Mouse (Mus musculus): Measurements from ENCODE around the gene Leng8. TPM values are rescaled to one million over a fixed set of nuclear protein-coding genes. Genes with fewer than 3 reads are reported as not detected.

Gene Leng8
- polyA plus RNA-seq (2014; fragmentation: Nextera tagmentation; extraction: Ambion mirVana), result 45.3 and 54.4 TPM in 2 replicates

GRCm38 (mm10) chr7:4136771-4137531, at the start of gene Leng8:
Leng8 (plus strand) TSS chr7:4137039.
- peak within 1 kb of the TSS; percentile 85 for H3K9ac ChIP-seq (ENCODE audit: low read depth, low read length)
- peaks cover 3% of the 10 kb centered on the region; the same call in 1 of the 2 replicates for H3K4me1 ChIP-seq (replicated peaks; ENCODE audit: control insufficient read depth, insufficient read depth, low read length)
- peak; percentile 98 for DNase-seq (ENCODE audit: low spot score)
- peak; percentile 99 for ATAC-seq (ENCODE audit: low FRiP score)
- peak within 1 kb of the TSS; percentile 78 for H3K4me2 ChIP-seq (replicated peaks; ENCODE audit: low read depth, low read length)
- no peaks in the 10 kb centered on the region for H3K9me3 ChIP-seq (ENCODE audit: control insufficient read depth, low read length)
- under 1% methylated on average over 69 of the region's 78 CpGs for WGBS
- peaks cover 17% of the 10 kb centered on the region for H3K36me3 ChIP-seq (ENCODE audit: control insufficient read depth, insufficient read depth, low read length)
- H3K27ac ChIP-seq (ENCODE audit: low read depth, low read length), result peak within 1 kb of the TSS; percentile 93
- no peaks in the 10 kb centered on the region for H3K27me3 ChIP-seq (ENCODE audit: control insufficient read depth, insufficient read depth, low read length)
- H3K4me3 ChIP-seq (ENCODE audit: low read depth, low read length), result peak within 1 kb of the TSS; percentile 50

GRCm38 (mm10) chr7:4087238-4087895, 49.5 kb upstream of the Leng8 start:
- H3K27me3 ChIP-seq (ENCODE audit: control insufficient read depth, insufficient read depth, low read length), result no peaks in the 10 kb centered on the region
- no peak overlapping the region for H3K27ac ChIP-seq (ENCODE audit: low read depth, low read length)
- WGBS, result 77% methylated on average over 4 of the region's 4 CpGs
- ATAC-seq (ENCODE audit: low FRiP score) (no peak), DNase-seq (ENCODE audit: low spot score) (no peak)
- no peak overlapping the region for H3K4me2 ChIP-seq (replicated peaks; ENCODE audit: low read depth, low read length)
- no peak overlapping the region for H3K4me3 ChIP-seq (ENCODE audit: low read depth, low read length)
- H3K4me1 ChIP-seq (replicated peaks; ENCODE audit: control insufficient read depth, insufficient read depth, low read length), result no peaks in the 10 kb centered on the region
- H3K9me3 ChIP-seq (ENCODE audit: control insufficient read depth, low read length), result no peaks in the 10 kb centered on the region
- H3K9ac ChIP-seq (ENCODE audit: low read depth, low read length), result no peak overlapping the region
- H3K36me3 ChIP-seq (ENCODE audit: control insufficient read depth, insufficient read depth, low read length), result no peaks in the 10 kb centered on the region

- Histone ChIP-seq H3K36me3 (ENCODE audit: control insufficient read depth, insufficient read depth, low read length) (no peaks in the 10 kb centered on the region), H3K4me2 (replicated peaks; ENCODE audit: low read depth, low read length) (no peak overlapping the region), H3K27me3 (ENCODE audit: control insufficient read depth, insufficient read depth, low read length) (no peaks in the 10 kb centered on the region), H3K4me1 (replicated peaks; ENCODE audit: control insufficient read depth, insufficient read depth, low read length) (no peaks in the 10 kb centered on the region), H3K9me3 (ENCODE audit: control insufficient read depth, low read length) (no peaks in the 10 kb centered on the region), H3K4me3 (ENCODE audit: low read depth, low read length) (no peak overlapping the region), H3K9ac (ENCODE audit: low read depth, low read length) (no peak overlapping the region), H3K27ac (ENCODE audit: low read depth, low read length) (no peak overlapping the region)
- WGBS, result 86% methylated on average over 6 of the region's 6 CpGs
- no peak for DNase-seq (ENCODE audit: low spot score)
- no peak for ATAC-seq (ENCODE audit: low FRiP score)
Observed at GRCm38 (mm10) chr7:4087896-4088480, 48.9 kb upstream of the Leng8 start.

- 87% methylated on average over 2 of the region's 2 CpGs for WGBS
- ATAC-seq (ENCODE audit: low FRiP score) (no peak), DNase-seq (ENCODE audit: low spot score) (no peak)
- H3K27me3 ChIP-seq (ENCODE audit: control insufficient read depth, insufficient read depth, low read length), result no peaks in the 10 kb centered on the region
- no peak overlapping the region for H3K4me3 ChIP-seq (ENCODE audit: low read depth, low read length)
- no peak overlapping the region for H3K9ac ChIP-seq (ENCODE audit: low read depth, low read length)
- no peak overlapping the region for H3K4me2 ChIP-seq (replicated peaks; ENCODE audit: low read depth, low read length)
- no peak overlapping the region for H3K27ac ChIP-seq (ENCODE audit: low read depth, low read length)
- no peaks in the 10 kb centered on the region for H3K4me1 ChIP-seq (replicated peaks; ENCODE audit: control insufficient read depth, insufficient read depth, low read length)
- H3K36me3 ChIP-seq (ENCODE audit: control insufficient read depth, insufficient read depth, low read length), result no peaks in the 10 kb centered on the region
- no peaks in the 10 kb centered on the region for H3K9me3 ChIP-seq (ENCODE audit: control insufficient read depth, low read length)
Observed at GRCm38 (mm10) chr7:4088679-4089078, 48.2 kb upstream of the Leng8 start.

- no peaks in the 10 kb centered on the region for H3K36me3 ChIP-seq (ENCODE audit: control insufficient read depth, insufficient read depth, low read length)
- no peak overlapping the region for H3K4me2 ChIP-seq (replicated peaks; ENCODE audit: low read depth, low read length)
- H3K9ac ChIP-seq (ENCODE audit: low read depth, low read length), result no peak overlapping the region
- WGBS, result 51% methylated on average over 8 of the region's 8 CpGs
- no peaks in the 10 kb centered on the region for H3K27me3 ChIP-seq (ENCODE audit: control insufficient read depth, insufficient read depth, low read length)
- peak; percentile 45; the same call in 1 of the 2 replicates for ATAC-seq (ENCODE audit: low FRiP score)
- no peak overlapping the region for H3K4me3 ChIP-seq (ENCODE audit: low read depth, low read length)
- no peaks in the 10 kb centered on the region for H3K4me1 ChIP-seq (replicated peaks; ENCODE audit: control insufficient read depth, insufficient read depth, low read length)
- H3K27ac ChIP-seq (ENCODE audit: low read depth, low read length), result no peak overlapping the region
- peak; percentile 34 for DNase-seq (ENCODE audit: low spot score)
- H3K9me3 ChIP-seq (ENCODE audit: control insufficient read depth, low read length), result no peaks in the 10 kb centered on the region
Observed at GRCm38 (mm10) chr7:4091170-4091569, 45.7 kb upstream of the Leng8 start.

- DNase-seq (ENCODE audit: low spot score) (no peak), ATAC-seq (ENCODE audit: low FRiP score) (no peak)
- no peak overlapping the region for H3K27ac ChIP-seq (ENCODE audit: low read depth, low read length)
- no peaks in the 10 kb centered on the region for H3K9me3 ChIP-seq (ENCODE audit: control insufficient read depth, low read length)
- H3K4me2 ChIP-seq (replicated peaks; ENCODE audit: low read depth, low read length), result no peak overlapping the region
- no peaks in the 10 kb centered on the region for H3K4me1 ChIP-seq (replicated peaks; ENCODE audit: control insufficient read depth, insufficient read depth, low read length)
- H3K36me3 ChIP-seq (ENCODE audit: control insufficient read depth, insufficient read depth, low read length), result no peaks in the 10 kb centered on the region
- WGBS, result 80% methylated on average over 2 of the region's 2 CpGs
- H3K9ac ChIP-seq (ENCODE audit: low read depth, low read length), result no peak overlapping the region
- no peaks in the 10 kb centered on the region for H3K27me3 ChIP-seq (ENCODE audit: control insufficient read depth, insufficient read depth, low read length)
- no peak overlapping the region for H3K4me3 ChIP-seq (ENCODE audit: low read depth, low read length)
Observed at GRCm38 (mm10) chr7:4098301-4098700, 38.5 kb upstream of the Leng8 start.

GRCm38 (mm10) chr7:4098832-4099231, 38.0 kb upstream of the Leng8 start:
- DNase-seq (ENCODE audit: low spot score) (no peak), ATAC-seq (ENCODE audit: low FRiP score) (no peak)
- Histone ChIP-seq H3K4me2 (replicated peaks; ENCODE audit: low read depth, low read length) (no peak overlapping the region), H3K9me3 (ENCODE audit: control insufficient read depth, low read length) (no peaks in the 10 kb centered on the region), H3K27me3 (ENCODE audit: control insufficient read depth, insufficient read depth, low read length) (no peaks in the 10 kb centered on the region), H3K4me1 (replicated peaks; ENCODE audit: control insufficient read depth, insufficient read depth, low read length) (no peaks in the 10 kb centered on the region), H3K4me3 (ENCODE audit: low read depth, low read length) (no peak overlapping the region), H3K9ac (ENCODE audit: low read depth, low read length) (no peak overlapping the region), H3K27ac (ENCODE audit: low read depth, low read length) (no peak overlapping the region), H3K36me3 (ENCODE audit: control insufficient read depth, insufficient read depth, low read length) (no peaks in the 10 kb centered on the region)
- 76% methylated on average over 2 of the region's 2 CpGs for WGBS

- no peaks in the 10 kb centered on the region for H3K27me3 ChIP-seq (ENCODE audit: control insufficient read depth, insufficient read depth, low read length)
- no peak for ATAC-seq (ENCODE audit: low FRiP score)
- no peak overlapping the region for H3K9ac ChIP-seq (ENCODE audit: low read depth, low read length)
- no peaks in the 10 kb centered on the region for H3K4me1 ChIP-seq (replicated peaks; ENCODE audit: control insufficient read depth, insufficient read depth, low read length)
- H3K36me3 ChIP-seq (ENCODE audit: control insufficient read depth, insufficient read depth, low read length), result no peaks in the 10 kb centered on the region
- DNase-seq (ENCODE audit: low spot score), result no peak
- H3K4me2 ChIP-seq (replicated peaks; ENCODE audit: low read depth, low read length), result no peak overlapping the region
- H3K27ac ChIP-seq (ENCODE audit: low read depth, low read length), result no peak overlapping the region
- no peaks in the 10 kb centered on the region for H3K9me3 ChIP-seq (ENCODE audit: control insufficient read depth, low read length)
- H3K4me3 ChIP-seq (ENCODE audit: low read depth, low read length), result no peak overlapping the region
- WGBS, result 88% methylated on average over 5 of the region's 5 CpGs
Observed at GRCm38 (mm10) chr7:4101144-4101543, 35.7 kb upstream of the Leng8 start.

Measured in hindbrain, embryonic 11.5 days (tissue).